Mouse (Mus musculus) MEL (cell line): ENCODE measurements at regions not wholly inside any gene's neighbourhood (a gene's known extent, or its start where the extent isn't known, plus 50 kb on each side); places are given as distances from the start of the nearest gene placed in this dataset.

ENCODE experiments used
- DNase-seq: peaks from one replicate; pipeline ENCODE4 v3.0.0; 2011; ENCODE audit warnings: low read depth, low spot score
- H3K27ac ChIP-seq: 2 replicates; pipeline ENCODE4 v1.5.1; 2012; ENCODE audit warnings: low read depth, mild to moderate bottlenecking, control low read depth, low read length, moderate library complexity; ENCODE audit not compliant: control insufficient read depth
- H3K27me3 ChIP-seq, 2 experiments: fragments of 150-350 bp in 1 of 2; sonication (generic) in 1 of 2; 2 replicates each; pipeline ENCODE4 v1.6.1; 2012; ENCODE audit warnings: low read length in 2 of 2, mild to moderate bottlenecking in 2 of 2, improper control_type of control experiment in 1 of 2, moderate library complexity in 1 of 2; ENCODE audit not compliant: insufficient read depth in 2 of 2, control insufficient read depth in 1 of 2
- H3K36me3 ChIP-seq, 2 experiments: 2 replicates each; pipeline ENCODE4 v1.6.1; 2012 to 2014; ENCODE audit warnings: low read length in 2 of 2, improper control_type of control experiment in 1 of 2, inconsistent platforms in 1 of 2, mild to moderate bottlenecking in 1 of 2; ENCODE audit not compliant: insufficient read depth in 2 of 2, control insufficient read depth in 1 of 2
- H3K4me1 ChIP-seq, 2 experiments: fragments of 150-350 bp in 1 of 2; sonication (generic) in 1 of 2; 2 replicates each; pipeline ENCODE4 v1.6.1; 2012; ENCODE audit warnings: low read length in 2 of 2, improper control_type of control experiment in 1 of 2, mild to moderate bottlenecking in 1 of 2; ENCODE audit not compliant: insufficient read depth in 2 of 2, control insufficient read depth in 1 of 2
- H3K4me3 ChIP-seq, 2 experiments: fragments of 150-350 bp in 1 of 2; sonication (generic) in 1 of 2; 2 replicates each; pipeline ENCODE4 v1.5.1; 2012; ENCODE audit warnings: low read depth in 2 of 2, low read length in 2 of 2, mild to moderate bottlenecking in 2 of 2, moderate library complexity in 2 of 2, control low read depth in 1 of 2, improper control_type of control experiment in 1 of 2; ENCODE audit not compliant: control insufficient read depth in 1 of 2, insufficient read depth in 1 of 2
- H3K79me2 ChIP-seq: 2 replicates; pipeline ENCODE4 v1.6.1; 2012; ENCODE audit warnings: mild to moderate bottlenecking, low read length, moderate library complexity; ENCODE audit not compliant: control insufficient read depth, poor library complexity, insufficient read depth
- H3K9ac ChIP-seq: 2 replicates; pipeline ENCODE4 v1.6.1; 2012; ENCODE audit warnings: low read depth, mild to moderate bottlenecking, control low read depth, low read length, moderate library complexity; ENCODE audit not compliant: control insufficient read depth, poor library complexity, severe bottlenecking
- H3K9me3 ChIP-seq: fragments of 150-350 bp; sonication (generic); replicated peaks from 2 replicates; pipeline ENCODE4 v1.6.1; 2012; ENCODE audit warnings: mild to moderate bottlenecking, low read length, improper control_type of control experiment, moderate library complexity; ENCODE audit not compliant: insufficient read depth
- CTCF ChIP-seq, 3 experiments: IDR thresholded peaks in 2 of 3; conservative IDR thresholded peaks in 1 of 3; 2 replicates each; pipeline ENCODE4 v1.5.1; 2011 to 2012; ENCODE audit warnings: low read length in 3 of 3, low read depth in 2 of 3, mild to moderate bottlenecking in 2 of 3, improper control_type of control experiment in 1 of 3, inconsistent platforms in 1 of 3, mixed read lengths in 1 of 3, moderate library complexity in 1 of 3; ENCODE audit not compliant: control insufficient read depth in 1 of 3, insufficient read depth in 1 of 3, poor library complexity in 1 of 3, severe bottlenecking in 1 of 3
- GATA1 ChIP-seq: IDR thresholded peaks from 2 replicates; pipeline ENCODE4 v1.6.1; 2011; ENCODE audit warnings: low read depth, low read length, improper control_type of control experiment
- HCFC1 ChIP-seq: IDR thresholded peaks from 2 replicates; pipeline ENCODE4 v1.6.1; 2012; ENCODE audit warnings: low read depth, mild to moderate bottlenecking, inconsistent platforms, low read length, improper control_type of control experiment, moderate library complexity
- KAT2A ChIP-seq: conservative IDR thresholded peaks from 2 replicates; pipeline ENCODE4 v1.6.1; 2012; ENCODE audit warnings: low read depth, low read length, improper control_type of control experiment, inconsistent platforms
- NRF1 ChIP-seq: IDR thresholded peaks from 2 replicates; pipeline ENCODE4 v1.6.1; 2014; ENCODE audit warnings: low read depth, mild to moderate bottlenecking, inconsistent platforms, low read length, improper control_type of control experiment, moderate library complexity; ENCODE audit not compliant: poor library complexity, insufficient read depth, severe bottlenecking
- POLR2A ChIP-seq, 2 experiments: IDR thresholded peaks; 2 replicates each; pipeline ENCODE4 v1.6.1; 2011 to 2012; ENCODE audit warnings: low read length in 2 of 2, mild to moderate bottlenecking in 2 of 2, control low read depth in 1 of 2, improper control_type of control experiment in 1 of 2, low read depth in 1 of 2, moderate library complexity in 1 of 2; ENCODE audit not compliant: control insufficient read depth in 1 of 2, insufficient read depth in 1 of 2, poor library complexity in 1 of 2
- POLR2AphosphoS5 ChIP-seq: IDR thresholded peaks from 2 replicates; pipeline ENCODE4 v1.6.1; 2012; ENCODE audit warnings: low read depth, borderline replicate concordance, mild to moderate bottlenecking, inconsistent platforms, low read length, moderate library complexity, mixed read lengths
- RAD21 ChIP-seq: IDR thresholded peaks from 2 replicates; pipeline ENCODE4 v1.6.1; 2011; ENCODE audit warnings: mild to moderate bottlenecking, low read depth, low read length, improper control_type of control experiment
- RCOR1 ChIP-seq: IDR thresholded peaks from 2 replicates; pipeline ENCODE4 v1.6.1; 2012; ENCODE audit warnings: low read depth, mild to moderate bottlenecking, inconsistent platforms, low read length, improper control_type of control experiment
- SMC3 ChIP-seq: IDR thresholded peaks from 2 replicates; pipeline ENCODE4 v1.6.1; 2011; ENCODE audit warnings: low read depth, low read length, improper control_type of control experiment
- TBP ChIP-seq: IDR thresholded peaks from 2 replicates; pipeline ENCODE4 v1.8.0; 2011; ENCODE audit warnings: low read depth, low read length, improper control_type of control experiment
- UBTF ChIP-seq: IDR thresholded peaks from 2 replicates; pipeline ENCODE4 v1.6.1; 2012; ENCODE audit warnings: low read depth, mild to moderate bottlenecking, inconsistent platforms, low read length, improper control_type of control experiment, moderate library complexity, borderline replicate concordance; ENCODE audit not compliant: insufficient read depth
- USF1 ChIP-seq: IDR thresholded peaks from 2 replicates; pipeline ENCODE4 v1.6.1; 2014; ENCODE audit warnings: low read depth, mild to moderate bottlenecking, inconsistent platforms, low read length, improper control_type of control experiment, moderate library complexity
- ZC3H11A ChIP-seq: IDR thresholded peaks from 2 replicates; pipeline ENCODE4 v1.6.1; 2012; ENCODE audit warnings: low read depth, mild to moderate bottlenecking, inconsistent platforms, low read length, improper control_type of control experiment
- ZMIZ1 ChIP-seq: IDR thresholded peaks from 2 replicates; pipeline ENCODE4 v1.6.1; 2012; ENCODE audit warnings: low read depth, mild to moderate bottlenecking, inconsistent platforms, low read length, improper control_type of control experiment, moderate library complexity

DNA sequence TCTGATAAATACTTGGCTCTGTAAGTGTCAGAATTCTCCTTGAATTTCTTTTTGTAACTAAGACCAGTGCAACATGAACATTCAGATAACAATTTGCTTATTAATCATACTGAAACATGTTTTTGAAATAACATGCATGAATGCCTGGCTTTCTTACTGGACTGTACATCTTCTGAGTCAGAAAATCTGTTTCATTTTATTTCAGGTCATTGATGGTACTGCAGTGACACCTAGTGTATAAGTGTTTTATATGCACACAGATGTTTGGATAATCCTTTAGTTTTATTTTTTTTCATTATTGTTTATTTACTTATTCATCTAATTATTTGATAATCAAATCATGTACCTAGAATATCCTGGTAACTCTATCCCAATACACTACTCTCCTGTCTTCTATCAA, 983.6 kb upstream of the Cdh20 start (continued):
- TF ChIP-seq UBTF (no peak), TBP (no peak), GATA1 (no peak), ZC3H11A (0 out of 2 replicates have a peak, but pooled peaks have one; percentile 10), POLR2A (IDR thresholded peaks at IDR 0.05; ENCODE audit: control insufficient read depth in 1 of 2, insufficient read depth in 1 of 2, low read depth in 1 of 2, low read length in 2 of 2, poor library complexity in 1 of 2) (no peak), SMC3 (peak; percentile 15; the same call in 1 of the 2 replicates)

DNA sequence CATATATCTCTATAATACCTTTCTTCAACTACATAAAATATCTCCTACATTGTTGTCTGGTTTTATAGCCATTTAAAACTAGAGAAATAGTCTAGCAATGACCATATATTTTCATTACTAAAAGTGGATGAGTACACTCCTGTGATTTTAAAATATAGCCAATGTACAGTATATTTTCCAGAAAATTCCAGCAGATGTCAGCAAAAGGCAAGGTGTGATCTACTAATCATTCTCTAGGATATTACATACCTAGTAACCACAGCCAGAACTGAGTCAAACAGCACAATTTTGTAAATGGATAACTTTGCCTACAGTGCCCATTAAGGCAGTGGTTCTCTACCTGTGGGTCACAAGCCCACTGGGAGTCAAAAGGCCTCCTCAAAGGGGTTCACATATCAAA, 972.0 kb upstream of the Cdh20 start:
- H3K27me3 ChIP-seq, result no peaks in the 10 kb centered on the region
- no peak overlapping the region for H3K27ac ChIP-seq
- no peak for TF ChIP-seq ZMIZ1
- no peak for TF ChIP-seq NRF1
- no peaks in the 10 kb centered on the region for H3K4me1 ChIP-seq
- no peaks in the 10 kb centered on the region for H3K9me3 ChIP-seq
- no peak for DNase-seq
- no peak overlapping the region for H3K9ac ChIP-seq
- no peak overlapping the region for H3K4me3 ChIP-seq
- H3K36me3 ChIP-seq, result no peaks in the 10 kb centered on the region
- H3K79me2 ChIP-seq, result no peaks in the 10 kb centered on the region

DNA sequence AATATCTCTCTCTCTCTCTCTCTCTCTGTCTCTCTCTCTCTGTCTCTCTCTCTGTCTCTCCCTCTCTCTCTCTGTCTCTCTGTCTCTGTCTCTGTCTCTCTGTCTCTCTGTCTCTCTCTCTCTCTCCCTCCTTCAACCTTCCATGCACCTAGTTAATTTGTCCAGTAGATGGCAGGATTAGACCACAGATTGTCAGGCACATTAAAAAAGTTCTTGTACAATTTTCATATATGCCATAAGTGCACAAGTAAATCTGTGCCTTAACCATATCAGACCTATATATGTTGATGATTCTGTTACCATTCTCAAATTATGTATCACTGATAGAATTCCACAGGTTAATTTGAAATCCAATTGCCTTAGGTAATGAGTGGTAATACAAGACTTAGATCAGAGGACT, 969.0 kb upstream of the Cdh20 start:
- Histone ChIP-seq H3K4me3 (no peak overlapping the region), H3K4me1 (no peaks in the 10 kb centered on the region), H3K36me3 (no peaks in the 10 kb centered on the region), H3K27me3 (no peaks in the 10 kb centered on the region), H3K9ac (no peak overlapping the region), H3K79me2 (no peaks in the 10 kb centered on the region), H3K27ac (no peak overlapping the region), H3K9me3 (no peaks in the 10 kb centered on the region)
- DNase-seq, result peak; percentile 26
- TF ChIP-seq SMC3 (peak; percentile 38), KAT2A (no peak), CTCF (IDR thresholded peaks at IDR 0.05 in 2 of 3, conservative IDR thresholded peaks at IDR 0.05 in 1 of 3; ENCODE audit: control insufficient read depth in 1 of 3, insufficient read depth in 1 of 3, low read depth in 2 of 3, low read length in 3 of 3, poor library complexity in 1 of 3, severe bottlenecking in 1 of 3) (peak in 1 of 3 experiments; percentile 48; a peak in 2 of 6 replicates), ZC3H11A (peak; percentile 55), RCOR1 (no peak), RAD21 (peak; percentile 64), USF1 (no peak), HCFC1 (no peak), POLR2AphosphoS5 (no peak)
